Mouse (Mus musculus): ENCODE measurements at regions not wholly inside any gene's neighbourhood (a gene's known extent, or its start where the extent isn't known, plus 50 kb on each side); places are given as distances from the start of the nearest gene placed in this dataset.

- intact Hi-C loops (cut with DNase I), result loop anchor here (10.0 kb wide), 1 partner anchor 612 kb away; no protein-coding TSS in a partner anchor
Measured at GRCm38 (mm10) chr1:13042326-13042725, 1628.4 kb downstream of the A830018L16Rik start.

- intact Hi-C loops (cut with DNase I), result loop anchor here (5.0 kb wide), 3 partner anchors 82 to 482 kb away; no protein-coding TSS in a partner anchor
Measured at GRCm38 (mm10) chr1:13050140-13050775, 1636.4 kb downstream of the A830018L16Rik start.

- intact Hi-C loops (cut with DNase I), result loop anchor here (5.0 kb wide), 3 partner anchors 81 to 481 kb away; no protein-coding TSS in a partner anchor
Measured at GRCm38 (mm10) chr1:13051433-13052066, 1637.6 kb downstream of the A830018L16Rik start.

GRCm38 (mm10) chr1:13052067-13052460 is 1638.2 kb downstream of the A830018L16Rik start:
- intact Hi-C loops (cut with DNase I), result loop anchor here (5.0 kb wide), 3 partner anchors 80 to 480 kb away; no protein-coding TSS in a partner anchor

GRCm38 (mm10) chr1:13057741-13058140 is 1643.8 kb downstream of the A830018L16Rik start:
- intact Hi-C loops (cut with DNase I), result no loop called here

GRCm38 (mm10) chr1:13059616-13060320 is 1645.9 kb downstream of the A830018L16Rik start:
- intact Hi-C loops (cut with DNase I), result no loop called here
